Mouse (Mus musculus): ENCODE data around the gene Psrc1. TPM values are rescaled to one million over a fixed set of nuclear protein-coding genes. Genes with fewer than 3 reads are reported as not detected.

Psrc1 gene
- polyA plus RNA-seq, 1 experiment from 2014 or later, result 35.6 TPM

GRCm38 (mm10) chr3:108367173-108367572 lies 16.5 kb upstream of the Psrc1 start:
- Histone ChIP-seq H3K4me2 (replicated peaks) (peak overlapping the region; percentile 19), H3K9me3 (no peaks in the 10 kb centered on the region), H3K27me3 (no peaks in the 10 kb centered on the region), H3K36me3 (no peaks in the 10 kb centered on the region), H3K27ac (replicated peaks) (no peak overlapping the region), H3K4me1 (0 out of 2 replicates have a peak, but pooled peaks cover 6% of the 10 kb centered on the region), H3K4me3 (peak overlapping the region; percentile 4; the same call in 1 of the 2 replicates), H3K9ac (replicated peaks) (no peak overlapping the region)
- WGBS, result 61% methylated on average over 9 of the region's 9 CpGs
- ATAC-seq (replicated peaks), result 0 out of 2 replicates have a peak, but pooled peaks have one; percentile 23

- H3K4me2 ChIP-seq (replicated peaks), result no peak overlapping the region
- no peak overlapping the region for H3K4me3 ChIP-seq
- no peak overlapping the region for H3K27ac ChIP-seq (replicated peaks)
- 83% methylated on average over 3 of the region's 3 CpGs for WGBS
- H3K4me1 ChIP-seq, result 0 out of 2 replicates have a peak, but pooled peaks cover 6% of the 10 kb centered on the region
- no peaks in the 10 kb centered on the region for H3K27me3 ChIP-seq
- no peak overlapping the region for H3K9ac ChIP-seq (replicated peaks)
- H3K36me3 ChIP-seq, result no peaks in the 10 kb centered on the region
- no peaks in the 10 kb centered on the region for H3K9me3 ChIP-seq
- ATAC-seq (replicated peaks), result no peak
These were observed 15.8 kb upstream of the Psrc1 start for GRCm38 (mm10) chr3:108367828-108368227.

- no peak overlapping the region for H3K4me2 ChIP-seq (replicated peaks)
- no peak overlapping the region for H3K9ac ChIP-seq (replicated peaks)
- WGBS, result 81% methylated on average over 5 of the region's 5 CpGs
- H3K36me3 ChIP-seq, result no peaks in the 10 kb centered on the region
- no peak overlapping the region for H3K4me3 ChIP-seq
- H3K27me3 ChIP-seq, result no peaks in the 10 kb centered on the region
- no peak for ATAC-seq (replicated peaks)
- no peak overlapping the region for H3K27ac ChIP-seq (replicated peaks)
- 0 out of 2 replicates have a peak, but pooled peaks cover 2% of the 10 kb centered on the region for H3K4me1 ChIP-seq
- no peaks in the 10 kb centered on the region for H3K9me3 ChIP-seq
These were observed 14.9 kb upstream of the Psrc1 start for GRCm38 (mm10) chr3:108368721-108369120.

- H3K9me3 ChIP-seq, result no peaks in the 10 kb centered on the region
- no peaks in the 10 kb centered on the region for H3K4me1 ChIP-seq
- H3K36me3 ChIP-seq, result no peaks in the 10 kb centered on the region
- H3K4me2 ChIP-seq (replicated peaks), result no peak overlapping the region
- H3K4me3 ChIP-seq, result no peak overlapping the region
- 64% methylated on average over 3 of the region's 3 CpGs for WGBS
- H3K27ac ChIP-seq (replicated peaks), result no peak overlapping the region
- no peak overlapping the region for H3K9ac ChIP-seq (replicated peaks)
- H3K27me3 ChIP-seq, result no peaks in the 10 kb centered on the region
- no peak for ATAC-seq (replicated peaks)
These were observed 11.4 kb upstream of the Psrc1 start for GRCm38 (mm10) chr3:108372274-108372673.

GRCm38 (mm10) chr3:108372691-108373090 lies 10.9 kb upstream of the Psrc1 start:
- Histone ChIP-seq H3K4me3 (no peak overlapping the region), H3K4me2 (replicated peaks) (no peak overlapping the region), H3K27me3 (no peaks in the 10 kb centered on the region), H3K36me3 (no peaks in the 10 kb centered on the region), H3K9ac (replicated peaks) (no peak overlapping the region), H3K27ac (replicated peaks) (no peak overlapping the region), H3K4me1 (no peaks in the 10 kb centered on the region), H3K9me3 (no peaks in the 10 kb centered on the region)
- no peak for ATAC-seq (replicated peaks)
- 89% methylated on average over 3 of the region's 3 CpGs for WGBS

GRCm38 (mm10) chr3:108378875-108379663 lies 4.6 kb upstream of the Psrc1 start:
- Histone ChIP-seq H3K9ac (replicated peaks) (no peak overlapping the region), H3K4me3 (no peak overlapping the region), H3K9me3 (no peaks in the 10 kb centered on the region), H3K4me2 (replicated peaks) (no peak overlapping the region), H3K36me3 (no peaks in the 10 kb centered on the region), H3K27me3 (no peaks in the 10 kb centered on the region), H3K27ac (replicated peaks) (peak overlapping the region; percentile 66), H3K4me1 (peaks cover 36% of the 10 kb centered on the region)
- ATAC-seq (replicated peaks), result no peak
- WGBS, result 59% methylated on average over 7 of the region's 7 CpGs

- Histone ChIP-seq H3K9ac (replicated peaks) (no peak overlapping the region), H3K9me3 (no peaks in the 10 kb centered on the region), H3K27me3 (no peaks in the 10 kb centered on the region), H3K36me3 (no peaks in the 10 kb centered on the region), H3K27ac (replicated peaks) (no peak overlapping the region), H3K4me2 (replicated peaks) (no peak overlapping the region), H3K4me3 (no peak overlapping the region), H3K4me1 (peaks cover 49% of the 10 kb centered on the region)
- 72% methylated on average over 6 of the region's 6 CpGs for WGBS
- ATAC-seq (replicated peaks), result no peak
These were observed 2.9 kb upstream of the Psrc1 start for GRCm38 (mm10) chr3:108380695-108381094.

- no peaks in the 10 kb centered on the region for H3K36me3 ChIP-seq
- H3K4me2 ChIP-seq (replicated peaks), result no peak overlapping the region
- no peak overlapping the region for H3K4me3 ChIP-seq
- 77% methylated on average over 14 of the region's 14 CpGs for WGBS
- ATAC-seq (replicated peaks), result no peak
- no peaks in the 10 kb centered on the region for H3K27me3 ChIP-seq
- H3K4me1 ChIP-seq, result peaks cover 49% of the 10 kb centered on the region
- no peak overlapping the region for H3K9ac ChIP-seq (replicated peaks)
- no peaks in the 10 kb centered on the region for H3K9me3 ChIP-seq
- H3K27ac ChIP-seq (replicated peaks), result no peak overlapping the region
These were observed 1.4 kb upstream of the Psrc1 start for GRCm38 (mm10) chr3:108381945-108382875.

GRCm38 (mm10) chr3:108384425-108384824 lies 786 bp downstream of the Psrc1 start:
- H3K9me3 ChIP-seq, result no peaks in the 10 kb centered on the region
- H3K4me1 ChIP-seq, result peaks cover 51% of the 10 kb centered on the region
- peak overlapping the region; percentile 68 for H3K9ac ChIP-seq (replicated peaks)
- peak overlapping the region; percentile 67 for H3K4me2 ChIP-seq (replicated peaks)
- no peaks in the 10 kb centered on the region for H3K36me3 ChIP-seq
- WGBS, result 37% methylated on average over 2 of the region's 2 CpGs
- no peak for ATAC-seq (replicated peaks)
- H3K27me3 ChIP-seq, result no peaks in the 10 kb centered on the region
- H3K4me3 ChIP-seq, result peak overlapping the region; percentile 82
- H3K27ac ChIP-seq (replicated peaks), result no peak overlapping the region

- ATAC-seq (replicated peaks), result no peak
- H3K9me3 ChIP-seq, result no peaks in the 10 kb centered on the region
- H3K4me3 ChIP-seq, result no peak overlapping the region
- H3K36me3 ChIP-seq, result no peaks in the 10 kb centered on the region
- no peaks in the 10 kb centered on the region for H3K27me3 ChIP-seq
- WGBS, result 91% methylated on average over 10 of the region's 10 CpGs
- H3K9ac ChIP-seq (replicated peaks), result no peak overlapping the region
- H3K4me2 ChIP-seq (replicated peaks), result no peak overlapping the region
- no peak overlapping the region; the same call in 1 of the 2 replicates for H3K27ac ChIP-seq (replicated peaks)
- H3K4me1 ChIP-seq, result peaks cover 41% of the 10 kb centered on the region
These were observed 2.5 kb downstream of the Psrc1 start for GRCm38 (mm10) chr3:108386186-108386585.

GRCm38 (mm10) chr3:108389111-108389545 lies 5.5 kb downstream of the Psrc1 start:
- Histone ChIP-seq H3K36me3 (peaks cover 23% of the 10 kb centered on the region), H3K27me3 (no peaks in the 10 kb centered on the region), H3K4me2 (replicated peaks) (no peak overlapping the region), H3K9me3 (no peaks in the 10 kb centered on the region), H3K4me3 (no peak overlapping the region), H3K9ac (replicated peaks) (no peak overlapping the region), H3K27ac (replicated peaks) (peak overlapping the region; percentile 68), H3K4me1 (peaks cover 21% of the 10 kb centered on the region)
- under 1% methylated on average over 5 of the region's 5 CpGs for WGBS
- peak; percentile 74 for ATAC-seq (replicated peaks)

- H3K27ac ChIP-seq (replicated peaks), result no peak overlapping the region
- H3K27me3 ChIP-seq, result no peaks in the 10 kb centered on the region
- ATAC-seq (replicated peaks), result no peak
- H3K4me2 ChIP-seq (replicated peaks), result no peak overlapping the region
- peaks cover 8% of the 10 kb centered on the region for H3K4me1 ChIP-seq
- peaks cover 53% of the 10 kb centered on the region for H3K36me3 ChIP-seq
- 18% methylated on average over 10 of the region's 10 CpGs for WGBS
- H3K9ac ChIP-seq (replicated peaks), result no peak overlapping the region
- no peaks in the 10 kb centered on the region for H3K9me3 ChIP-seq
- no peak overlapping the region for H3K4me3 ChIP-seq
These were observed 8.7 kb downstream of the Psrc1 start for GRCm38 (mm10) chr3:108392299-108392698.
